Mouse (Mus musculus) MEL (cell line): ENCODE measurements around the gene D630003M21Rik.

Experiments
- CTCF ChIP-seq, 3 experiments: IDR thresholded peaks in 2 of 3; conservative IDR thresholded peaks in 1 of 3; 2 replicates each; pipeline ENCODE4 v1.5.1; 2011 to 2012; ENCODE audit warnings: low read length in 3 of 3, low read depth in 2 of 3, mild to moderate bottlenecking in 2 of 3, improper control_type of control experiment in 1 of 3, inconsistent platforms in 1 of 3, mixed read lengths in 1 of 3, moderate library complexity in 1 of 3; ENCODE audit not compliant: control insufficient read depth in 1 of 3, insufficient read depth in 1 of 3, poor library complexity in 1 of 3, severe bottlenecking in 1 of 3
- GABPA ChIP-seq: IDR thresholded peaks from 2 replicates; pipeline ENCODE4 v1.6.1; 2012; ENCODE audit warnings: low read depth, mild to moderate bottlenecking, inconsistent platforms, low read length, improper control_type of control experiment, moderate library complexity
- MAFK ChIP-seq: IDR thresholded peaks from 2 replicates; pipeline ENCODE4 v1.6.1; 2011; ENCODE audit warnings: low read depth, mild to moderate bottlenecking, low read length, improper control_type of control experiment, borderline replicate concordance

DNA sequence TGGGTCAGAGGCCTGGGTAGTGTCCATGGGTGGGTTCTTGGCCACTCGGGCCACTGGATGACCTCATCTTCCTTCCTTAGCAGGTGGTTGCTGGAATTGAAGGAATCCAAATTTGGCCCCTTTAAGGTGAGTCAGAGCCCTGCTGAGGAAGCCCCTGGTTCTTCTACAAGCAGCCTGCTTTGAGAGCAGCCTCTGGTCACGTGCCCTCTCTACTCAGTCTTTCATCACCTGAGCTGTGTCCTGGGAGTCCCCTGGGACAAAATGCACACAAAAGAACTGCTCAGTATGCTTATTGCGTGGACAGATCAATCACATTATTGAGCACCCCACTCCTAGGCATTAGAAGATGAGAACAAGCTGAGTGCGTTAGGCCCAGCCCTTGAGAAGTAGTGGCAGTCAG is 47.9 kb upstream of the D630003M21Rik start:
- TF ChIP-seq CTCF (IDR thresholded peaks at IDR 0.05 in 2 of 3, conservative IDR thresholded peaks at IDR 0.05 in 1 of 3; ENCODE audit: control insufficient read depth in 1 of 3, insufficient read depth in 1 of 3, low read depth in 2 of 3, low read length in 3 of 3, poor library complexity in 1 of 3, severe bottlenecking in 1 of 3) (no peak), MAFK (no peak), GABPA (no peak)
